ENCODE assay signal across 10 mouse cellular contexts in the genomic region with DNA sequence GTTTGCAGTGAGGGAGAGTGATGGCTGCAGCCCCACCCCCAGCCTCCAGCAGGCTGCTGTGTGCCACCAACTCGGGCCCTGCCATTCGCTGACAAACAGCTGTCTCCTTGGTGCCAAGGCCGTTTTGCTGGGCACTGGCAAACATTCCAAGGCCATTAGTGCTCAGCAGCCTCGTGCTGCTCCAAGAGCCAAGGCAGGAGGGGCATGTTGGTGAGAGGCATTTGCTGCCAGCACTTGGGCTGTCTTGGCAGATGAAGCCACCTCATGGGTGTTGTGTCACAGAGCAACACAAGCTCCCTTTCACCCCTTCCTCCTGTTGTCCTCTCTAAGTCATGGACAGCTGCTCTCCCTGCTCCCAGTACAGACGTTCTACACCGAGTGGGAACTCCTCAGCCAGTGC. TPM values are rescaled to one million over a fixed set of nuclear protein-coding genes. Genes with fewer than 3 reads are reported as not detected.
DNase-seq lines count a peak whose midpoint lies in the region; ATAC-seq and TF ChIP-seq lines count a peak whose summit lies in the region.
"Had no signal": no experiment of that assay in that cellular context is flagged by ENCODE, and none has a peak within 500 bp of the region (broad histone marks: within the 10 kb centered on the region; RNA-seq: fewer than 3 reads in every experiment).

No protein-coding gene starts in this region.

- no peaks in the 10 kb centered on the region for H3K4me1 ChIP-seq in kidney, adult 2 months (ENCODE audit: control insufficient read depth, insufficient read depth, low read length)
- 0 out of 2 replicates have a peak, but pooled peaks cover 5% of the 10 kb centered on the region for H3K4me1 ChIP-seq in kidney, embryonic 15.5 days

- no peak overlapping the region for H3K27ac ChIP-seq in kidney, adult 2 months (ENCODE audit: insufficient read depth, low read depth, low read length)
- H3K27ac ChIP-seq in kidney, embryonic 15.5 days: no peak overlapping the region
- H3K27ac ChIP-seq: embryonic facial prominence, embryonic 15.5 days had no signal

- DNase-seq in kidney, adult 2 months: peak; percentile 69
- peak; percentile 54 to 65 for DNase-seq in adrenal gland, adult 18-20 months (ENCODE audit: low spot score in 2 of 2)
- DNase-seq in cerebellum, postnatal 25 days: peak; percentile 34 to 47
- DNase-seq in kidney, postnatal 25 days: peak; percentile 36 to 80
- DNase-seq in thymus, postnatal 25 days: no peak
- DNase-seq in embryo, embryonic 10 days (ENCODE audit: low spot score): no peak

- no peaks in the 10 kb centered on the region for H3K36me3 ChIP-seq in kidney, adult 2 months (ENCODE audit: control insufficient read depth, insufficient read depth, low read length)
- peaks cover 14% of the 10 kb centered on the region for H3K36me3 ChIP-seq in kidney, embryonic 15.5 days

- no peaks in the 10 kb centered on the region for H3K27me3 ChIP-seq in kidney, adult 2 months (replicated peaks; ENCODE audit: control insufficient read depth, insufficient read depth, low read length)
- H3K27me3 ChIP-seq in kidney, embryonic 15.5 days: no peaks in the 10 kb centered on the region
- H3K27me3 ChIP-seq: embryonic facial prominence, embryonic 15.5 days had no signal

- ATAC-seq in kidney, embryonic 15.5 days (replicated peaks; ENCODE audit: low FRiP score): no peak
- ATAC-seq in activated CD4-positive, CD25-positive, alpha-beta regulatory T cell, adult 4 months: no peak

- H3K9me3 ChIP-seq in kidney, embryonic 15.5 days (replicated peaks): no peaks in the 10 kb centered on the region
- H3K9me3 ChIP-seq: embryonic facial prominence, embryonic 15.5 days had no signal

- TF ChIP-seq CTCF in kidney, adult 2 months (conservative IDR thresholded peaks at IDR 0.05; ENCODE audit: insufficient read depth, insufficient read length, low read depth, low read length): no peak

- no peak overlapping the region for H3K4me2 ChIP-seq in kidney, embryonic 15.5 days
- H3K4me2 ChIP-seq: embryonic facial prominence, embryonic 15.5 days had no signal

- H3K9ac ChIP-seq in kidney, embryonic 15.5 days: no peak overlapping the region
- H3K9ac ChIP-seq: embryonic facial prominence, embryonic 15.5 days had no signal

- WGBS in kidney, adult 2 months: 55% methylated on average over 6 of the region's 6 CpGs
- 72% methylated on average over 6 of the region's 6 CpGs for WGBS in kidney, embryonic 15.5 days

- no peak for TF ChIP-seq POLR2A in kidney, adult 2 months (IDR thresholded peaks at IDR 0.05; ENCODE audit: low read depth, low read length)

- no peak overlapping the region for H3K4me3 ChIP-seq in kidney, adult 2 months (ENCODE audit: insufficient read depth, low read depth, low read length)
- no peak overlapping the region for H3K4me3 ChIP-seq in kidney, embryonic 15.5 days (replicated peaks)
- H3K4me3 ChIP-seq: embryonic facial prominence, embryonic 15.5 days had no signal

RNA-seq across cellular contexts. Expression of gene Vstm2l, which starts 41.2 kb away (rescaled TPM):
- 0.23 and 0.53 TPM in 2 replicates for polyA plus RNA-seq in kidney, adult 2 months (2012; rRNA removed)
- polyA plus RNA-seq in kidney, embryonic 15.5 days (2015; fragmentation: Nextera tagmentation; extraction: Ambion mirVana): 0.40 and 0.74 TPM in 2 replicates
- total RNA-seq in adrenal gland, adult 18-20 months (2021): 1 to 10 TPM; 1.6 to 3.3 TPM
- not detected for polyA plus RNA-seq in activated CD4-positive, CD25-positive, alpha-beta regulatory T cell, adult 4 months (2017; shearing (Covaris generic))
- total RNA-seq: MEL had no signal

Comparison
In these comparisons a context has a peak if more than half of its experiments do, and no peak if none do; other contexts are left out.
1. DNase-seq: peak in kidney, adult 2 months (single experiment), adrenal gland, adult 18-20 months (2 of 2), cerebellum, postnatal 25 days (2 of 2) and kidney, postnatal 25 days (2 of 2); none in thymus, postnatal 25 days (single experiment) and embryo, embryonic 10 days (single experiment).